11 mouse cellular contexts compared by ENCODE assay signal in the genomic region with DNA sequence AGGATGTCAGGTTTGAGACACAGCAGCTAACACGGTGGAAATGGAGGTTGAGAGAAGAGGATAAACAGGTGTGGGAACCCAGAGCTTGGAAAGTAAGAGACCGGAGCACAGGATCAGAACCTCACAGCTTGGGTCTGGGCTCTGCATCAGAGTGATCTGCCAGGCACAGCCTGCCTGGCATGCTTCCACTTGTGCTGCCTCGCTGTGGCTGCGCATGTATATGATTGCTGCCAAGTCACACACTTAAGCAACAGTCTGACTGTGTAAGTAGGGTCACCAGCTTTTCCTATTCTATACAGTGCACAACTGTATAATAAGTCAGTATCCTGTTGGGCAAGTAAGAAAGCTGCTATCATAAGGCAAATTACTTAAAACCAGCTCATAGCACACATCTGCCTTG.
DNase-seq lines count a peak whose midpoint lies in the region; ATAC-seq lines count a peak whose summit lies in the region.
"Had no signal": no experiment of that assay in that cellular context is flagged by ENCODE, and none has a peak within 500 bp of the region (broad histone marks: within the 10 kb centered on the region; RNA-seq: fewer than 3 reads in every experiment).

No protein-coding gene starts in this region.

- peak; percentile 66 for ATAC-seq in frontal cortex, adult (ENCODE audit: low TSS enrichment)
- ATAC-seq: CD4-positive, CD25-positive, alpha-beta regulatory T cell, adult 4 months; intestine, embryonic 15.5 days; Patski had no signal

- DNase-seq in frontal cortex, postnatal 25 days (ENCODE audit: low spot score in 2 of 2) = no peak
- peak; percentile 31 to 53 for DNase-seq in left cerebral cortex, postnatal 14 days (ENCODE audit: low spot score in 2 of 2)
- no peak for DNase-seq in left cerebral cortex, adult 8-10 months (ENCODE audit: low spot score in 2 of 2)
- DNase-seq in cerebellum, adult 9-10 months = peak; percentile 35
- DNase-seq in right cerebral cortex, postnatal 10 days (ENCODE audit: low spot score in 2 of 2) = peak; percentile 73 to 78
- DNase-seq in c-Kit-positive CD71-positive TER-119-positive erythroid progenitor cells, embryonic 14.5 days (ENCODE audit: low spot score) = no peak
- no peak for DNase-seq in adrenal gland, postnatal 14 days

- intact Hi-C loops in left cerebral cortex, postnatal 14 days (cut with DNase I) = no loop called here

Comparison
In these comparisons a context has a peak if more than half of its experiments do, and no peak if none do; other contexts are left out.
1. DNase-seq: peak in left cerebral cortex, postnatal 14 days (2 of 2), cerebellum, adult 9-10 months (single experiment) and right cerebral cortex, postnatal 10 days (2 of 2); none in frontal cortex, postnatal 25 days (0 of 2), left cerebral cortex, adult 8-10 months (0 of 2), c-Kit-positive CD71-positive TER-119-positive erythroid progenitor cells, embryonic 14.5 days (single experiment) and adrenal gland, postnatal 14 days (single experiment).